Mouse (Mus musculus): Measurements from ENCODE around the gene Smtnl2.

- TF ChIP-seq CTCF (IDR thresholded peaks at IDR 0.05; ENCODE audit: borderline replicate concordance, control insufficient read depth, extremely low read depth, insufficient read depth, low read length, poor library complexity) (no peak), POLR2A (IDR thresholded peaks at IDR 0.05; ENCODE audit: control insufficient read depth, extremely low read depth, insufficient read depth, low read length, poor library complexity) (no peak)
Measured at GRCm38 (mm10) chr11:72397811-72398525, 13.5 kb downstream of the Smtnl2 start.

Data from thymus, adult 2 months (tissue).